Mouse (Mus musculus): ENCODE measurements around the gene Sema6d.

GRCm38 (mm10) chr2:124208251-124208650, 118.5 kb downstream of the Sema6d start:
- TF ChIP-seq CTCF (IDR thresholded peaks at IDR 0.05; ENCODE audit: insufficient read depth, low read length): no peak
- TF ChIP-seq POLR2A (IDR thresholded peaks at IDR 0.05; ENCODE audit: borderline replicate concordance, extremely low read depth, low read depth, low read length): no peak

Data from lung, adult 2 months (tissue).